Mouse (Mus musculus) spleen, adult 2 months (tissue): Measurements from ENCODE around the gene Olfr571.

Source experiments
- CTCF ChIP-seq: fragments of 200-500 bp; IDR thresholded peaks from 2 replicates; pipeline ENCODE4 v1.5.1; 2011; ENCODE audit warnings: mild to moderate bottlenecking, inconsistent platforms; ENCODE audit not compliant: insufficient read depth, insufficient read length, insufficient replicate concordance; ENCODE audit errors: extremely low read depth
- POLR2A ChIP-seq: fragments of 200-500 bp; IDR thresholded peaks from 2 replicates; pipeline ENCODE4 v1.6.1; 2011; ENCODE audit warnings: low read depth, low read length, inconsistent platforms

DNA sequence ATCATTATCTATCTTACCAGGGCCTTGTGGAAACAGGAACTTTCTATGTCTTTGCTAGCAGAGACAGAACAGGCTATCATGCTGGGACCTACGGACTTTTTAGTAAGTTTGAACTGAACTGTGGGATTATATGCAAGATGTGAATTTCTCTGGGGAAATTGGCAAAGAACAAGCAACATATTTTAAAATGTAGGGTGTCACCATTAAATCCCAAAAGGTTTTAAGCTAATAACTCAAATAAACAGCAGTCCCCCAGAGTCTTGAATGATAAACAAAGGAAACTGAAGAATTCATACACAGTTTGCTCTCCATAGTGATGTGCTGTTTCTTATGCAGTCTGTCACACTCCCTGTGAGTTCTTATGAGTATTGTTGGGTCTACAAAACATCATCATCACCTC, 58.7 kb downstream of the Olfr571 start, which contains the start of gene Olfr566:
- TF ChIP-seq CTCF (no peak), POLR2A (no peak)
